ENCODE assay signal across 16 mouse cellular contexts in genomic region chr17:53580237-53580636, GRCm38 (mm10). TPM values are rescaled to one million over a fixed set of nuclear protein-coding genes. Genes with fewer than 3 reads are reported as not detected.
A peak's percentile ranks its signal among the peaks of the same experiment; 100 is the strongest.
DNase-seq lines count a peak whose midpoint lies in the region; ATAC-seq lines count a peak whose summit lies in the region.
"Had no signal": no experiment of that assay in that cellular context is flagged by ENCODE, and none has a peak within 500 bp of the region (broad histone marks: within the 10 kb centered on the region; RNA-seq: fewer than 3 reads in every experiment).

No protein-coding gene starts in this region.

- intact Hi-C loops in heart, postnatal 36 days (cut with DNase I), result no loop called here

- no peak for ATAC-seq in granulocyte monocyte progenitor cell, adult 5-6 weeks (replicated peaks; ENCODE audit: poor library complexity, severe bottlenecking)
- ATAC-seq: forebrain, embryonic 15.5 days; hindbrain, postnatal 0 days; intestine, postnatal 0 days; Patski had no signal

- DNase-seq in heart, adult 11 months, result peak; percentile 79
- no peak for DNase-seq in heart, postnatal 36 days
- peak; percentile 43 for DNase-seq in lung, postnatal 25 days (ENCODE audit: low spot score)
- no peak for DNase-seq in lung, postnatal 10 days
- peak; percentile 71 for DNase-seq in cerebellum, adult 9-11 months
- DNase-seq in thymus, postnatal 4 days, result no peak
- DNase-seq: adrenal gland, postnatal 14 days; gastrocnemius, postnatal 36 days; right cerebral cortex, postnatal 25 days had no signal

RNA-seq across cellular contexts. Expression of gene Kat2b, which starts 13.6 kb away (rescaled TPM):
- total RNA-seq in heart, postnatal 36 days (2021), result 10 to 100 TPM; 83.7 to 93.5 TPM
- total RNA-seq in granulocyte monocyte progenitor cell, adult 5-6 weeks (2014; fragmentation: Nextera tagmentation), result 35.1 and 51.5 TPM in 2 replicates
- total RNA-seq in granulocyte monocyte progenitor cell, adult 5-6 weeks (2017), result 30.5 and 35.9 TPM in 2 replicates

RNA-seq across cellular contexts. Expression of gene Pp2d1, which starts 41.0 kb away (rescaled TPM):
- not detected for total RNA-seq in heart, postnatal 36 days (2021)
- not detected in 2 replicates for total RNA-seq in granulocyte monocyte progenitor cell, adult 5-6 weeks (2014; fragmentation: Nextera tagmentation)
- not detected in 2 replicates for total RNA-seq in granulocyte monocyte progenitor cell, adult 5-6 weeks (2017)
- total RNA-seq: adrenal gland, postnatal 14 days; gastrocnemius, postnatal 36 days; hindbrain, postnatal 0 days; layer of hippocampus, postnatal 14 days; midbrain, postnatal 0 days had no signal

Comparison
In these comparisons a context has a peak if more than half of its experiments do, and no peak if none do; other contexts are left out.
1. DNase-seq: peak in heart, adult 11 months (single experiment), lung, postnatal 25 days (single experiment) and cerebellum, adult 9-11 months (single experiment); none in heart, postnatal 36 days (0 of 2), lung, postnatal 10 days (single experiment) and thymus, postnatal 4 days (single experiment).